Mouse (Mus musculus) thymus, postnatal 14 days (tissue): ENCODE data around the gene Fastkd5.
"Not testable (repeated sequence)": the region's sequence is repeated elsewhere in the genome, so short reads cannot be mapped to it uniquely, and the experiment has no call there.

Source experiments
- DNase-seq: peaks from one replicate; pipeline ENCODE4 v3.0.0; 2021

Fastkd5 gene

GRCm38 (mm10) chr2:130632887-130633675, 3.3 kb upstream of the Fastkd5 start:
- no peak for DNase-seq

GRCm38 (mm10) chr2:130632416-130632815, 2.6 kb upstream of the Fastkd5 start:
- no peak for DNase-seq

- DNase-seq, result no peak
Measured at GRCm38 (mm10) chr2:130629080-130629838, 568 bp downstream of the Fastkd5 start.

- peak; percentile 31 for DNase-seq
Measured at GRCm38 (mm10) chr2:130628424-130628823, 1.4 kb downstream of the Fastkd5 start.

DNA sequence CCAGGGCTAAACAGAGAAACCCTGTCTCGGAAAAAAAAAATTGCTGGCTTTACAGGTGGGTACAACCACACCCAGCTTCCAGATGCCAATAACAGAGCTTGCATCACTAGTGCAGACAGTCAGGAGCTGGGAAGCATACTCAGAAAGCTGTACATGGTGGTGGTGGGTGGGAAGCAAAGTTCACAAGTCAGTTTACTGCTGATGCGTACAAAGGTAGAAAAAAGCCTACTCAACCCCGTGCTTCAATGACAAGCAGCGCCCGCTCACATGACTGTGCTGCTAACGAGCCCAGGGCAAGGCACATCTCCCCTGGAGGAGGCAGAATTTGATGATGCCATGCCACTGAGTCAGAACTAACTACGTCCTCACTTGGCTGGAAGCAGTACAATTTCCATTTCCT, 10.9 kb downstream of the Fastkd5 start:
- DNase-seq, result no peak

DNA sequence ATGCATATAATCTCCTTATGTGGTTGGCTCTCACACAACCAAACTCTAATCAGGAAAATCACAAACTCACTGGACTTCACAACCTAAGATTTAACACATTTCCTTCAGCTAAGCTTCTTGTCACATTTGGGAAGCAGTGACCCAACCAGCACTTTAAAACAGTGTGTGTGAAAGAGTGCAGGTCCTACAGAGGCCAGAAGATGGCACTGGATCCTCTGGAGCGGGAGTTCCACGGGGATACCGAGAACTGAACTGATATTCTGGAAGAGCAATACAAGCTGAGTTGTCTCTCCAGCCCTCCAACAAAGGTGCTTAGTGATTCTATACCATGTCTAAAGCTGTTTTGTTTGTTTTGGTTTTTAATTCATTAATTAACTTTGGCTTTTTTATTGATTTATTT, 16.7 kb downstream of the Fastkd5 start:
- peak; percentile 48 for DNase-seq

- no peak for DNase-seq
Measured at GRCm38 (mm10) chr2:130602195-130602594, 27.6 kb downstream of the Fastkd5 start.

GRCm38 (mm10) chr2:130598399-130598798, 31.4 kb downstream of the Fastkd5 start:
- DNase-seq, result no peak

GRCm38 (mm10) chr2:130597601-130598010, 32.2 kb downstream of the Fastkd5 start:
- no peak for DNase-seq

DNA sequence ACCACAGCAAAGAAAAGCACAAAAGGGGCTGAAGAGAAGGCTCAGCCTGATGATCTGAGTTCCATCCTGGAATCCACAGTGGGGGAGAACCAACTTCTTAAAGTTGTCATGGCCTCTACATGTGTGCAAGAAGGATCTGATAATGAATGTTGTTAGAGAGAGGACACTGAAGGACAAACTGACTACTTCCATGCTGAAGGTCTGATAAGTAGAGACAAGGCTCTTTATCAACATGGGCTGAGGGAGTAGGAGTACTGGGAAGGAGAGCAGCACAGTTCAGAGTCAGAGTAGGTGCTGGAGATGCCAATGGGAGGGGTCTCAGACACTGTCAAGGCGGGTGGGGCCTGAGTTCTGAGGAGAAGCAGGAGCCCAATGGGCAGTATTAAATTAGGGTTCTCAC, 34.2 kb downstream of the Fastkd5 start:
- DNase-seq, result no peak

DNA sequence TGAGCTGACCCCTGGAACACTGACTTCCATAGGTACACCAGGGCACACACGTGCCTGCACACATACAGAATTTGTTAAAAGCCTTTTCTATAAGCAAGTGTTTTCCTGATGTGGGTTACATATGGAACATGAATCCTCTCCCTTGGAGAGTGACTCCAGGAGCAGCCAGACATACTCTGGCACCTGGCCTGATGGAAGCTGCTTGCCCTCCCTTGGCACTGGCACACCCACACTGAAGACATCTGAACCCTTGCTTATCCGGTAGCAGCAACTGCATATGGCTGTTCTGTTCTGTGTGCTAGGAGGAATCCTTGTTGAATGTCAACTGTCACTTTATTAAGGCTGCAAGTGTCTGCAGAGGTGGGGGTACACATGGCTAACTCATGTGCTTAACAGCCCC, 38.8 kb downstream of the Fastkd5 start:
- no peak for DNase-seq

- no peak for DNase-seq
Measured at GRCm38 (mm10) chr2:130589761-130590160, 40.1 kb downstream of the Fastkd5 start.

DNA sequence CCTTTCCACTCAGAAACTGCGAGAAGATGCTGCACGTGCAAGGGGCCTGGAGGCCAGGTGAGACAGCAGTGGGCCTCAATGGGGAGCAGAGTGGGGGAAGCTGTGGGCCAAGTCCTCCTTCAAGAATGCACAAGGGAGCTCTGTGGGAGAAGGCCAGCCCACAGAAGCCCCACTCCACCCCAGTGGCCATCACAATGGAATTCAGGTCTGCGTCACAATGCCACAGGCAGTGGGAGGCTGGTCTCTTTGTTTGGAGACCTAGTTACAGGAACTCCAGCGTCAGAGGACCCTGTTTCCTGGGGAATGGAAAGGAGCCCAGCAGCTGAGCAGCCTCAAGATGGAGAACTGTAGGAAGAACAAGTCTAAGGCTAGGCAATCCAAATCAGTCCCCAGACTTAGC, 40.7 kb downstream of the Fastkd5 start:
- no peak for DNase-seq

GRCm38 (mm10) chr2:130588373-130588772, 41.5 kb downstream of the Fastkd5 start:
- no peak for DNase-seq

DNA sequence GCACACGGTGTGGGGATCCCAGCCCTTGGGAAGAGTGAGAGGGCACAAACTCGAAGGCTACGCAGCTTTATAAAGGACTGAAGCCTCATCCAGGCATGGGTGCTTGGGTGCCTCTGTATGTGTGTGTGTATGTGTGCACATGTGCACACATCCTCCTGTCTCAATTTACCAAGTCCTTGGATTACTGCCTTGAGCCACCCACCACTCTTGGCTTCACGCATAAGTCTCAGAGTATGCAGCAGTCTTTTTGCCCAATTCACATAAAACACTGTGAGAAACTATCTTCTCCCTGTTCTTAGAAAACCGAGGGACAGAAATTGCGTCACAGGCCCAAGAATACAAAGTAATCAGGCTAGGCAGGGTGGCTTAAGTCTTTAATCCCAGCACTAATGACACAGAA, 43.8 kb downstream of the Fastkd5 start:
- no peak for DNase-seq

DNA sequence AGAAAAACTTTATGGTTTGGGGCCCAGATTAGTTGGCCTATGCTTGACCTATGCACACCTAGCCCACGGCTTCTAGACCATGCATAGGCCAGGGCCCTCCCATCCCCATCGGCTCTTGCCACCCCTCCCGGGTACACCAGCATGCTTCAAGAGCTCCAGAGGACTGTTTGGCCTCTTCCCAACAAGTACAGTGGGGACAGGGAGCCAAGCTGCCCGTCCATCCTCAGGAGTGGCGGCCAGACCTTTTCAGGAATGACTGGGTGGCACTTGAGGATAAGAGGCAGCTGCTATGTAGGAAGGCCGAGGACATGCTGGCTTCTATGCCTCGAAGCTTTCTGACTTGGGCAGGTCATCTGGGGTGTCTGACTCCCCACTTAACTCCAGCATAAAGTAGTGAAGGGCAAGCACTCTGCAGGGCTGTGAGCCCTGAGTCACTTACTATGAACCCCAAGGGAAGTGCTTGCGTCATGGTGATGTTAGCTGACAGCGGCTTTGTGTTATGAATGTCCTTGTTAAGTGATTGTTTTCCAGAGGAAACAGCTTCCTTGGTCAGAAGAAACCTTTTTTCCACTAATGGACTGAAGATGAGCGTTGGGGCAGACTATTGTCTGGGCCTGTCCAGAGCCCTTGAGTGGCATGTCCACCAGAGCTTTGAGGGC, 45.8 kb downstream of the Fastkd5 start:
- DNase-seq, result no peak

DNA sequence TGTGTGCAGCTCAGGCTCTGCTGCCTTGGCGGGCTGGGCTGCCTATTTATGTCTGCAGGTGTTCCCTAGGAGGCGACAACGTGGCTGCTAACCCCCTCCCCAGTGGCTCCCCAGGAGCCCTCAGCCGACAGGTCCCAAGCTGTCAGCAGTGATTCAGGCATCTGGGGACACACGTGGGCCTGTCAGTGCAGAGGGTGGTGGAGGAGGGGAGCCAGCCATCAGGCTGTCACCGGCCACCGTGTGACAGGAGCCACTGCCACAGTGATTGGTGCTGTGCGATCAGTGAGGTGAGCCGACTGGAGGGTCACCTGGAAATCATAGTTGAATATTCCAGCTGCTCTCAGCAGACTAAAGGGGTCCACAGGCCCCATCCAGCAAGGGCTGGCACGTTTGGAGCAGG, 47.3 kb downstream of the Fastkd5 start, which contains the start of gene Avp:
Avp (minus strand) TSS at position 3 of the 400 bp plus-strand sequence.
- no peak for DNase-seq

GRCm38 (mm10) chr2:130581201-130581600, 48.6 kb downstream of the Fastkd5 start:
- DNase-seq, result no peak

GRCm38 (mm10) chr2:130579791-130580190, 50.0 kb downstream of the Fastkd5 start:
- DNase-seq, result no peak

DNA sequence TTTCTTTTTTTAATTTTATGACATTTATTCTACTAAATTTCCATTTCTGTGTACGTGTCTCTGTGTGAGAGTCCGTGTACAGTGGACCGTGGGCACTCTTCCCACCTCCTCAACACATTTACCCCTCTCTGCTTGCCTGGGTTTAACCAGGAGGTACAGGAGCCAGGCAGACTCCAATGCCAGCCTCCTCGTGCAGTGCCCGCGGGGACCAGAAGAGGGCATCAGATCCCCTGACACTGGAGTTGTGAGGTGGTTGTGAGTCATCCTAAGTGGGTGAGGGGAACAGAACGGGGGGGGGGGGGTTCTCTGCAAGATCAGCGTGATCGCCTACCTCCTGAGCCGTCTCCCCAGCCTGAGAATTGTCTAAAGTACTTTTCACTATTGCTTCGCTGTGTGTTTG, 51.7 kb downstream of the Fastkd5 start:
- peak; percentile 78 for DNase-seq

DNA sequence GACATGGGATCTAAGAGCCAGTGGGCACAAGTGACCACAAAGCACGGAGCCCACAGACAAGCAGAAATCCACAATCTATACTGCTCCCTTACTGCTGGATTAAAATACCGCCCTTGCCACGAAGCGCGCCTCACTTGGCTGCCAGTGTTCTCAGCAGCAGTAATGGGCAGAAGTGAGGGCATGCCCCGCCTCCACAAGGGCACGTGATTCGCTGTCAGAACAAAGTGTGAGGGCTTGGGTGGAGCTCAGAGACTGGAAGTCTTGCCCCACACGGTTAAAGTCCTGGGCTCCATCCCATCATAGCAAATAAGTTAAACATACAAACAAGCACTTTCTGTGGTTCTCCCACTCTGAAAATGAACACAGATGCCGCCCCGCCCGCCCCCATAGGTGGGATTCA, 52.2 kb downstream of the Fastkd5 start:
- DNase-seq, result peak; percentile 65

DNA sequence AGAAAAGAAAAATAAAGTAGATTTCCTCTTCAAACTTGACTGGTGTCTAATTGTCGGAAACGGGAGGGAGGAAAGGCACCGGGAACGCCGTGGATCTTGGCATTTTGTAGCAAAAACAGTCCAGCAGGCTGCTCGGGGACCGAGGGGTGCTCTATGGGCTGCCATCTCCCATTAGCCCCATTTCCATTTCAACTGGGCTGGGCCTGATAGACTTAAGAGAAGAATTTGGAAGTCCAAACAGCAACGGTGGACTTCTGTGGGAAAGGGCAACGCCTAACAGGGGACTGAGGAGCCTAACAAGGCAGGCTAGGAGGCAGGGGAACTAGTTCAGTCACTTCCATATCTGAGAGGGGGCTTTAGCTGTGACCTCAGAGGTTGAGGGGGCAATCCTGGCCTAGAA, 52.8 kb downstream of the Fastkd5 start:
- no peak for DNase-seq

GRCm38 (mm10) chr2:130576564-130576963, 53.3 kb downstream of the Fastkd5 start:
- DNase-seq, result not testable (repeated sequence)

- DNase-seq, result no peak
Measured at GRCm38 (mm10) chr2:130575873-130576272, 54.0 kb downstream of the Fastkd5 start, which contains the start of gene Oxt. Gene Oxt, plus strand, starts transcription at chr2:130576173.
